Mouse (Mus musculus): ENCODE measurements at regions not wholly inside any gene's neighbourhood (a gene's known extent, or its start where the extent isn't known, plus 50 kb on each side); places are given as distances from the start of the nearest gene placed in this dataset.

- no peak for DNase-seq
These were observed 658.4 kb upstream of the Pfkp start for GRCm38 (mm10) chr13:7306995-7307394.

GRCm38 (mm10) chr13:7307396-7307795, 658.8 kb upstream of the Pfkp start:
- DNase-seq: no peak

- DNase-seq: no peak
These were observed 664.9 kb upstream of the Pfkp start for GRCm38 (mm10) chr13:7313474-7313873.

- DNase-seq: no peak
These were observed 681.6 kb upstream of the Pfkp start for GRCm38 (mm10) chr13:7330151-7330550.

- no peak for DNase-seq
These were observed 697.2 kb upstream of the Pfkp start for GRCm38 (mm10) chr13:7345760-7346159.

GRCm38 (mm10) chr13:7348431-7348830, 699.9 kb upstream of the Pfkp start:
- no peak for DNase-seq

- no peak for DNase-seq
These were observed 704.4 kb upstream of the Pfkp start for GRCm38 (mm10) chr13:7353011-7353410.

GRCm38 (mm10) chr13:7357071-7357470, 708.5 kb upstream of the Pfkp start:
- no peak for DNase-seq

GRCm38 (mm10) chr13:7373559-7373958, 725.0 kb upstream of the Pfkp start:
- DNase-seq: no peak

GRCm38 (mm10) chr13:7374993-7375627, 726.5 kb upstream of the Pfkp start:
- DNase-seq: peak; percentile 10 to 13

- no peak for DNase-seq
These were observed 766.0 kb upstream of the Pfkp start for GRCm38 (mm10) chr13:7414342-7415287.

GRCm38 (mm10) chr13:7427750-7428149, 774.9 kb upstream of the Adarb2 start:
- no peak for DNase-seq

- no peak for DNase-seq
These were observed 773.4 kb upstream of the Adarb2 start for GRCm38 (mm10) chr13:7429271-7429670.

GRCm38 (mm10) chr13:7451434-7452002, 751.1 kb upstream of the Adarb2 start:
- no peak for DNase-seq

- no peak for DNase-seq
These were observed 727.0 kb upstream of the Adarb2 start for GRCm38 (mm10) chr13:7475661-7476060.

GRCm38 (mm10) chr13:7518090-7518489, 684.6 kb upstream of the Adarb2 start:
- DNase-seq: no peak

- DNase-seq: no peak
These were observed 678.2 kb upstream of the Adarb2 start for GRCm38 (mm10) chr13:7524436-7524835.

- no peak for DNase-seq
These were observed 663.8 kb upstream of the Adarb2 start for GRCm38 (mm10) chr13:7538856-7539255.

GRCm38 (mm10) chr13:7584022-7584421, 618.6 kb upstream of the Adarb2 start:
- DNase-seq: no peak
